Mouse (Mus musculus) right cerebral cortex, postnatal 36 days (tissue): ENCODE results near the gene Eaf1.

ENCODE experiments used
- DNase-seq, 2 experiments: peaks; one replicate each; pipeline ENCODE4 v3.0.0; 2022; ENCODE audit warnings: low spot score in 2 of 2, mixed read lengths in 1 of 2

The Eaf1 gene

GRCm38 (mm10) chr14:31509911-31510310, 15.7 kb downstream of the Eaf1 start:
- DNase-seq = no peak

DNA sequence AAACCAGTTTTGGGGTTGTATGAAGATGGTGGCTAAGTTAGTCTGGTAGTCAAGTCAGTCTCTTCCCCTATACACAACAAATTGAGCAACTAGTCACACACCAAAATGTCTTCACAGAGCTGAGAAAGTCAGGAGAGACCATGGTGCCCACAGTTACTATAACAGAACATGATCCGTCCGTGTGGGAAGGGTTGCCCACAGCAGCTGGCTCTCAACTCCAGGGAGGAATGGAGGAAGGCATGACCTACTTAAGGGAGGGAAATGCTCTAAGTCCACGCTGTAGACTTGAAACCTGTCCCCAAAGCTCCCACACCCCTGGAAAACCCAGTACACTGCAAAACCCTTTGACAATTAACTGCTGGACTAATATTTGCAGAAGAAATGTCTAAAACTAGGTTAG, 16.1 kb downstream of the Eaf1 start:
- no peak for DNase-seq

DNA sequence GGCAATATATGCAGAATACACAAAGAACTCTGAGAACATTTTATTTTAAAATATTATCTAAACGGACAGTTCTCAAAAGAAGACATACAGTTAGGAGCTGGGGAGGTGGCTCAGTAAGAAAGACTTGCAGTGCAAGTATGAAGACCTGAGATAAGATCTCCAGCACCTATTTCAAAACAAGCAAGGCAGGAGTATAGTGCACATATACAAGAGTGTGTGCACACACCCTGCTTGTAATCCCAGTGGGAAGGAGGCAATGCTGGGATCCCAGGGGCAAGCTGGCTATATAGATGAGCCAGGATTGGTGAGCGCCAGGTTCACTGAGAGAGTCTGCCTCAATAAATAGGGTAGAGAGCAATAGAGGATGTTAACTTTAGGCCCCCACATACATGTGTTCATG, 21.7 kb downstream of the Eaf1 start:
- DNase-seq = no peak

DNA sequence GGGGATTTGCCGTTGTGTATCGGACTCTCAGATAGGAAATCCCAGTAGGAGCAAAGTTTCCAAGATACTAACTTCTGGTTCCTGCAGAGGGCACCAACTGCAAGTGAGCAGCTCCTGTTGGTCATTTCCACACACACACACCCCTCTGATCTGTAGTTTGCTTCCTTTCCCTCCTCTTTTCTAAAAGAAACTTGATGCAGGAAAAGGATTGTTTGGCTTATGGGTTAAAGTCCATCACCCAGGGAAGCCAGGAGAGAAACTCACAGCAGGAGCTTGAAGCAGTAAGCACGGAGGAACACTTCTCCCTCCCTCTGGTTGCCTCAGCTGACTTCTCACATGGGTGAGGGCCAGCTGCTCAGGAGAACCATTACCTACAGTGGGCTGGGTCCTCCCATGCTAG, 25.0 kb downstream of the Eaf1 start:
- no peak for DNase-seq

DNA sequence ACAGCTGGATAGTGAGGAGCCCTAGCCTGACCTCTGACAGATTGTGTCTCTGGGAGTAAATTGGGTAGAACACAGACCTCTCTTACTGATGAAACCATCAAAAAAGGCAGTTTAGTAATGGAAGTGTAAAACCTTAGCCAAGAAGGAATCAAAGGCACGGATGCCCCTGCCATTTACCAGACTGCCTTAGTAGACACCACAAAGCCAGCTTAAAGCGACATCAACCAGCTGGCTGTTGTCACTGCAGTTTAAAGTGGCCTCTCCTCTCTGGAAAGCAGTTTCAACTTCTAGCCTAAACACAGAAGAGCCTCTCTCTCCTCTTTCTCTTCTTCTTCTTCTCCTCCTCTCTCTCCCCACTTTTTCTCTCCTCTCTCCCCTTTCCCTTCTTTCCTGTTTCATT, 27.1 kb downstream of the Eaf1 start:
- no peak for DNase-seq

- DNase-seq = no peak
Observed at GRCm38 (mm10) chr14:31525040-31525810, 31.0 kb downstream of the Eaf1 start.

GRCm38 (mm10) chr14:31530847-31531246, 36.6 kb downstream of the Eaf1 start:
- DNase-seq = no peak

- DNase-seq = no peak
Observed at GRCm38 (mm10) chr14:31531506-31532148, 37.4 kb downstream of the Eaf1 start.

GRCm38 (mm10) chr14:31532656-31533055, 38.5 kb downstream of the Eaf1 start:
- no peak for DNase-seq

- DNase-seq = no peak
Observed at GRCm38 (mm10) chr14:31537298-31537697, 43.1 kb downstream of the Eaf1 start.

GRCm38 (mm10) chr14:31543885-31544442, 49.8 kb downstream of the Eaf1 start:
- DNase-seq = no peak

GRCm38 (mm10) chr14:31555021-31555420, 60.8 kb downstream of the Eaf1 start:
- no peak for DNase-seq

DNA sequence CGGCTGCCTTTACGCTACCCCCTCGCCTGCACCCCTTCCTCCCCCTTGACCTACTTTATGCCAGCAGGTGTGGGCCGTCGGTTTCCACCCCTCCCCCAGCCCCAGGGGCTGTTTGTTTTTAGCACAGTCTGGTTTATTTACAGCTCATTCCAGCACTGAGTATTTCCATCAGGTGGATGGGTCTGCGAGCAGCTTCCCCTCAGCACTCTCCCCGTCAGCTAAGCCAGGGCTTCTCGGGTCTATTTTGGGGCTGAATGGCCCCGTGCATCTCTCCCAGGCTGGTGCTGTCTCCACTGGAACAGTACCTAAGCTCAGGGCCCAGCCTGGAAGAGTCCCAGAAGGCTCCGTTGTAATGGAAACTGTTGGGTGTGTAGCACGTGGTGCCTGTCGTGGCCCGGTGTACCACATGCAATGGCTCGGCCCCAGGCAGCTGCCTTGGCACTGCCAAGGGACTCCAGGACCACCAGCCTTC, 61.8 kb downstream of the Eaf1 start:
- DNase-seq = no peak

- DNase-seq = no peak
Observed at GRCm38 (mm10) chr14:31556526-31557260, 62.5 kb downstream of the Eaf1 start.

DNA sequence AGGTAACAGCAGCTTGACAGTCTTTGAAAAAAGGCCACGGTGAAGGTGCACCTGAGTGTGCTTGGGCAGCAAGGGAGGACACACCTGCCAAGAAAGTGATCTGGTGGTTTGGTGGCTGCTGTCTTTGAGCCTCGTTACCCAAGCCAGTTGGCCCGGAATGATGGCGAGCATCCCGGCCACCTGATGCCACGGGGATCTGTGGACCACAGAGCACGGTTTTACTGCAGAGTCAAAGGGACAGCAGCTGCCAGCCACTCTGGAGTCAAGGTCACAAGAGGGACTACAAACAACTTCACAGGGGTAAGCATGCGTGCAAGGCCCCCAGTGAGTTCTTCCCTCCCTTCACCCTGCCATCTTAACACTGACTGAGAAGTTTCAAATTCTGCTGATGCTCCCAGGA, 63.1 kb downstream of the Eaf1 start:
- DNase-seq = no peak

DNA sequence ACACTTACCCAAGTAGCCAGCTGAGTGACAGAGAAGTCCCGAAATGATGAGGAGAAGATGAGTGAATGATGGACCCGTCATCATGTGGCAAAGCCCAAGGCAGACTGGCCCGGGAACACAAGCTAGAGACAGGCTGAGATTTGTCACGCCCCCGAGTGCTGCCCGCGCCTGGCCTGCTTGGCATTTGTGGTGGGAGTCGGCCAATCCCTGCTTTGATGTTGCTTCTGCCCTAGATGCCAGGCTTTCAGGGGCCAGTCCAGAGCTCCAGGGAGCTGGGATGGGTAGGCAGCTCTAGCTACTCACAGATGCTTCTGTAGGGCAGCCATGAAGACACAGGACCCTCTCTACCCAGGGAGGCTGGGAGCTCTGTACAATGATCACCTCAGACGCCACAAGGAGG, 63.6 kb downstream of the Eaf1 start:
- DNase-seq = no peak

DNA sequence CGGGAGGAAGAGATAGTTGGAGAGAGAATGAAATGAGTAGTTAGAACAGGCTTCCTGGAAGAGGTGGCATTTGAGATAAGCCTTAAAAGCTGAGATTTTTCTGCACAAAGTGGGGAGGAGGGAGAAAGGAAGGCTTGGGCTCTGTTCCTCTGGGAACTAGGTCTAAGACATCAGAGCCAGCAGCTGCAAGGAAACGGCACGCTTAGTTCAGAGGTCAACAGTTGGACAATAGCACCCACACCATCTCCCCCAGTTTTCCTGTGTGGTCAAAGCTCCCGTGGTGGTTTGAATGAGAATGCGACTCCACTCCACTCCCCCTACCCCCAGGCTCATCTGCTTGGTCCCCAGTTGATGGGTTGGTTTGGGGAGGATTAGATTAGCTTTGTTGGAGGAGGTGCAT, 65.0 kb downstream of the Eaf1 start:
- DNase-seq = no peak
